Mouse (Mus musculus) forebrain, postnatal 0 days (tissue): ENCODE data around the gene Lck. TPM values are rescaled to one million over a fixed set of nuclear protein-coding genes. Genes with fewer than 3 reads are reported as not detected.

Experiments used
- ATAC-seq: fragments of 200-750 bp; cut with Nextera tagmentation; 2 replicates; pipeline ENCODE4 v1.8.0; 2017; ENCODE audit warnings: mild to moderate bottlenecking, moderate library complexity
- DNase-seq: peaks from one replicate; pipeline ENCODE4 v3.0.0-alpha.2; 2015
- H3K27ac ChIP-seq: fragments of 300-500 bp; sonication (generic); 2 replicates; pipeline ENCODE4 v1.5.1; 2014; ENCODE audit warnings: low read depth, mild to moderate bottlenecking, antibody characterized with exemption, low read length, moderate library complexity, mixed read lengths
- H3K27me3 ChIP-seq: fragments of 300-500 bp; sonication (generic); 2 replicates; pipeline ENCODE4 v1.6.1; 2014; ENCODE audit warnings: mild to moderate bottlenecking, low read length, mixed read lengths; ENCODE audit not compliant: insufficient read depth
- H3K36me3 ChIP-seq: fragments of 300-500 bp; sonication (generic); 2 replicates; pipeline ENCODE4 v1.6.1; 2014; ENCODE audit warnings: mild to moderate bottlenecking, moderate library complexity; ENCODE audit not compliant: insufficient read depth
- H3K4me1 ChIP-seq: fragments of 300-500 bp; sonication (generic); 2 replicates; pipeline ENCODE4 v1.6.1; 2014; ENCODE audit warnings: antibody characterized with exemption; ENCODE audit not compliant: insufficient read depth
- H3K4me2 ChIP-seq: fragments of 300-500 bp; sonication (generic); 2 replicates; pipeline ENCODE4 v1.6.1; 2014; ENCODE audit warnings: low read depth, mild to moderate bottlenecking, moderate library complexity
- H3K4me3 ChIP-seq: fragments of 300-500 bp; sonication (generic); 2 replicates; pipeline ENCODE4 v1.5.1; 2014; ENCODE audit warnings: low read depth, low read length, mixed read lengths
- H3K9ac ChIP-seq: fragments of 300-500 bp; sonication (generic); 2 replicates; pipeline ENCODE4 v1.6.1; 2014; ENCODE audit warnings: mild to moderate bottlenecking
- H3K9me3 ChIP-seq: fragments of 300-500 bp; sonication (generic); 2 replicates; pipeline ENCODE4 v1.6.1; 2016; ENCODE audit warnings: low read length
- CTCF ChIP-seq: sonication (generic); IDR thresholded peaks from 2 replicates; pipeline ENCODE4 v1.5.1; 2016; ENCODE audit warnings: antibody characterized with exemption, control low read depth, low read depth
- WGBS: fragments of 180-500 bp; shearing (Covaris S2); extraction: QIAGEN DNeasy Blood & Tissue Kit; methylation state at CpG from one replicate; pipeline ENCODE4 v1.1.7; 2014; 5-methylcytosine and 5-hydroxymethylcytosine counted together
- microRNA-seq, 2 experiments: library from miRNA; unstranded; fragments of <30 nt; microRNA quantifications; one replicate each; pipeline ENCODE4; 2016
- polyA plus RNA-seq: library from polyadenylated mRNA; unstranded; fragments of >200 nt; fragmentation: Nextera tagmentation; extraction: Ambion mirVana; gene quantifications from 2 replicates; pipeline ENCODE4 v1.2.1, GENCODE M21; 2015
- total RNA-seq: library from RNA; depleted of rRNA; stranded (reverse); fragments of >200 nt; gene quantifications from 2 replicates; pipeline ENCODE4 v1.2.3, GENCODE M21; 2014; rRNA removed

Lck gene
- total and polyA plus RNA-seq, 2 experiments from 2014 or later: 15.3 to 17.0 TPM

GRCm38 (mm10) chr4:129500607-129501566 is 72.6 kb downstream of the Lck start:
- H3K27me3 ChIP-seq: no peaks in the 10 kb centered on the region
- TF ChIP-seq CTCF: 0 out of 2 replicates have a peak, but pooled peaks have one; percentile 9
- H3K4me2 ChIP-seq: peak overlapping the region; percentile 78
- H3K4me1 ChIP-seq: peaks cover 13% of the 10 kb centered on the region
- WGBS: 3% methylated on average over 49 of the region's 49 CpGs
- DNase-seq (peak; percentile 68), ATAC-seq (peak; percentile 50)
- H3K9ac ChIP-seq: peak overlapping the region; percentile 60
- H3K4me3 ChIP-seq: peak overlapping the region; percentile 49
- no peaks in the 10 kb centered on the region for H3K36me3 ChIP-seq
- H3K27ac ChIP-seq: peak overlapping the region; percentile 67
- no peaks in the 10 kb centered on the region for H3K9me3 ChIP-seq

GRCm38 (mm10) chr4:129500017-129500416 is 73.4 kb downstream of the Lck start:
- Histone ChIP-seq H3K4me2 (peak overlapping the region; percentile 78), H3K36me3 (no peaks in the 10 kb centered on the region), H3K4me3 (peak overlapping the region; percentile 49; the same call in 1 of the 2 replicates), H3K27ac (0 out of 2 replicates have a peak overlapping the region, but pooled peaks have one; percentile 67), H3K27me3 (no peaks in the 10 kb centered on the region), H3K9me3 (no peaks in the 10 kb centered on the region), H3K9ac (no peak overlapping the region), H3K4me1 (peaks cover 19% of the 10 kb centered on the region)
- no peak for TF ChIP-seq CTCF
- ATAC-seq (no peak), DNase-seq (no peak)
- 73% methylated on average over 8 of the region's 8 CpGs for WGBS

GRCm38 (mm10) chr4:129498941-129499340 is 74.5 kb downstream of the Lck start:
- Histone ChIP-seq H3K4me3 (no peak overlapping the region), H3K27ac (no peak overlapping the region), H3K9me3 (no peaks in the 10 kb centered on the region), H3K9ac (no peak overlapping the region), H3K4me1 (peaks cover 19% of the 10 kb centered on the region), H3K4me2 (no peak overlapping the region), H3K36me3 (no peaks in the 10 kb centered on the region), H3K27me3 (no peaks in the 10 kb centered on the region)
- no peak for ATAC-seq
- DNase-seq: no peak
- TF ChIP-seq CTCF: no peak
- WGBS: 72% methylated on average over 3 of the region's 3 CpGs

Small RNAs within 50 kb of the gene (microRNA-seq; reads per million reads assigned to microRNA genes)
- gene Mir8119: 0 reads per million in 2 experiments

Other genes starting within 250 kb of the Lck start
- 103 and 111 TPM in 2 replicates for gene Rbbp4, start 238.3 kb downstream of the Lck start, total RNA-seq
- gene Rbbp4, start 238.3 kb downstream of the Lck start, polyA plus RNA-seq: 272 and 292 TPM in 2 replicates
- gene Zbtb8os, start 237.9 kb downstream of the Lck start, total RNA-seq: 5.9 and 6.0 TPM in 2 replicates
- gene Zbtb8os, start 237.9 kb downstream of the Lck start, polyA plus RNA-seq: 20.7 and 30.0 TPM in 2 replicates
- gene Zbtb8a, start 195.5 kb downstream of the Lck start, total RNA-seq: 22.5 and 28.0 TPM in 2 replicates
- 10.3 and 14.3 TPM in 2 replicates for gene Zbtb8a, start 195.5 kb downstream of the Lck start, polyA plus RNA-seq
- gene Zbtb8b, start 132.8 kb downstream of the Lck start, total RNA-seq: 7.0 and 10.5 TPM in 2 replicates
- 6.0 and 9.2 TPM in 2 replicates for gene Zbtb8b, start 132.8 kb downstream of the Lck start, polyA plus RNA-seq
- 57.0 and 61.6 TPM in 2 replicates for gene Bsdc1, start 112.1 kb downstream of the Lck start, total RNA-seq
- gene Bsdc1, start 112.1 kb downstream of the Lck start, polyA plus RNA-seq: 25.6 and 28.4 TPM in 2 replicates
- gene Tssk3, start 82.6 kb downstream of the Lck start, total RNA-seq: 0.24 and 0.46 TPM in 2 replicates
- 0.62 and 0.98 TPM in 2 replicates for gene Tssk3, start 82.6 kb downstream of the Lck start, polyA plus RNA-seq
- gene Fam229a, start 82.5 kb downstream of the Lck start, total RNA-seq: 1.8 TPM in 1 of 2 replicates, not detected in the other
- gene Fam229a, start 82.5 kb downstream of the Lck start, polyA plus RNA-seq: 1.7 and 2.6 TPM in 2 replicates
- 1,946 and 1,960 TPM in 2 replicates for gene Marcksl1, start 60.1 kb downstream of the Lck start, total RNA-seq
- gene Marcksl1, start 60.1 kb downstream of the Lck start, polyA plus RNA-seq: 2,276 and 2,298 TPM in 2 replicates
- 25.6 and 30.8 TPM in 2 replicates for gene Hdac1, start 30.9 kb downstream of the Lck start, total RNA-seq
- gene Hdac1, start 30.9 kb downstream of the Lck start, polyA plus RNA-seq: 47.3 and 50.7 TPM in 2 replicates
- gene Fam167b, start 4.9 kb upstream of the Lck start, total RNA-seq: not detected in 2 replicates
- gene Fam167b, start 4.9 kb upstream of the Lck start, polyA plus RNA-seq: 0.23 TPM in 1 of 2 replicates, not detected in the other
- 255 and 301 TPM in 2 replicates for gene Eif3i, start 27.0 kb upstream of the Lck start, total RNA-seq
- gene Eif3i, start 27.0 kb upstream of the Lck start, polyA plus RNA-seq: 226 and 261 TPM in 2 replicates
- gene Tmem234, start 27.0 kb upstream of the Lck start, total RNA-seq: 151 and 155 TPM in 2 replicates
- gene Tmem234, start 27.0 kb upstream of the Lck start, polyA plus RNA-seq: 215 and 218 TPM in 2 replicates
- gene Dcdc2b, start 40.6 kb upstream of the Lck start, total RNA-seq: 3.0 TPM in 1 of 2 replicates, not detected in the other
- 3.6 and 4.5 TPM in 2 replicates for gene Dcdc2b, start 40.6 kb upstream of the Lck start, polyA plus RNA-seq
- 25.9 and 31.5 TPM in 2 replicates for gene Iqcc, start 45.5 kb upstream of the Lck start, total RNA-seq
- gene Iqcc, start 45.5 kb upstream of the Lck start, polyA plus RNA-seq: 21.4 and 24.7 TPM in 2 replicates
- gene Ccdc28b, start 50.3 kb upstream of the Lck start, total RNA-seq: 89.2 and 120 TPM in 2 replicates
- 144 and 146 TPM in 2 replicates for gene Ccdc28b, start 50.3 kb upstream of the Lck start, polyA plus RNA-seq
- gene Txlna, start 67.4 kb upstream of the Lck start, total RNA-seq: 39.1 and 45.0 TPM in 2 replicates
- 22.4 and 28.4 TPM in 2 replicates for gene Txlna, start 67.4 kb upstream of the Lck start, polyA plus RNA-seq
- gene Kpna6, start 99.1 kb upstream of the Lck start, total RNA-seq: 52.8 and 60.5 TPM in 2 replicates
- 9.8 and 11.2 TPM in 2 replicates for gene Kpna6, start 99.1 kb upstream of the Lck start, polyA plus RNA-seq
- 17.2 and 23.0 TPM in 2 replicates for gene Tmem39b, start 123.2 kb upstream of the Lck start, total RNA-seq
- 15.3 and 16.1 TPM in 2 replicates for gene Tmem39b, start 123.2 kb upstream of the Lck start, polyA plus RNA-seq
- gene Khdrbs1, start 168.7 kb upstream of the Lck start, total RNA-seq: 108 and 128 TPM in 2 replicates
- gene Khdrbs1, start 168.7 kb upstream of the Lck start, polyA plus RNA-seq: 90.5 and 105 TPM in 2 replicates
- gene Ptp4a2, start 237.6 kb upstream of the Lck start, total RNA-seq: 123 and 131 TPM in 2 replicates
- gene Ptp4a2, start 237.6 kb upstream of the Lck start, polyA plus RNA-seq: 252 and 270 TPM in 2 replicates